8 mouse cellular contexts compared by ENCODE assay signal in genomic region chr13:56221995-56222848, GRCm38 (mm10). TPM values are rescaled to one million over a fixed set of nuclear protein-coding genes. Genes with fewer than 3 reads are reported as not detected.
A peak's percentile ranks its signal among the peaks of the same experiment; 100 is the strongest.
DNase-seq lines count a peak whose midpoint lies in the region; ATAC-seq and TF ChIP-seq lines count a peak whose summit lies in the region.

No protein-coding gene starts in this region.

- no peak for ATAC-seq in heart, embryonic 14.5 days (ENCODE audit: insufficient number of reproducible peaks, insufficient read depth, low FRiP score, low read depth)
- peak; percentile 51; the same call in 1 of the 2 replicates for ATAC-seq in neural tube, embryonic 12.5 days (ENCODE audit: low FRiP score, low read depth)

- WGBS in heart, embryonic 14.5 days, result 2% methylated on average over 50 of the region's 50 CpGs
- 2% methylated on average over 50 of the region's 50 CpGs for WGBS in neural tube, embryonic 12.5 days

- H3K27me3 ChIP-seq in heart, embryonic 14.5 days (ENCODE audit: control insufficient read depth, insufficient read depth, low read length), result peaks cover 90% of the 10 kb centered on the region
- H3K27me3 ChIP-seq in neural tube, embryonic 12.5 days (replicated peaks), result peaks cover 85% of the 10 kb centered on the region

- H3K4me3 ChIP-seq in heart, embryonic 14.5 days (ENCODE audit: control insufficient read depth in 1 of 2, insufficient read depth in 1 of 2, low read depth in 1 of 2, low read length in 2 of 2), result peak overlapping the region; percentile 4 to 35
- H3K4me3 ChIP-seq in neural tube, embryonic 12.5 days, result peak overlapping the region; percentile 25

- no peaks in the 10 kb centered on the region for H3K36me3 ChIP-seq in heart, embryonic 14.5 days (ENCODE audit: control insufficient read depth, insufficient read depth, low read length)
- no peaks in the 10 kb centered on the region for H3K36me3 ChIP-seq in neural tube, embryonic 12.5 days

- H3K27ac ChIP-seq in heart, embryonic 14.5 days (replicated peaks in 1 of 2; ENCODE audit: control insufficient read depth in 1 of 2, insufficient read depth in 1 of 2, low read depth in 2 of 2, low read length in 2 of 2), result no peak overlapping the region
- H3K27ac ChIP-seq in neural tube, embryonic 12.5 days, result peak overlapping the region; percentile 39

- peak; percentile 22 to 25 for DNase-seq in adrenal gland, postnatal 36 days
- DNase-seq in adrenal gland, postnatal 14 days, result no peak
- DNase-seq in brain, embryonic 14.5 days (ENCODE audit: low read depth), result peak; percentile 91
- peak; percentile 35 for DNase-seq in layer of hippocampus, adult 9-11 months
- DNase-seq in c-Kit-positive CD71-positive TER-119-positive erythroid progenitor cells, embryonic 14.5 days (ENCODE audit: low spot score), result no peak
- no peak for DNase-seq in gastrocnemius, adult 8-10 months (ENCODE audit: low spot score in 2 of 2)

- H3K4me1 ChIP-seq in heart, embryonic 14.5 days (ENCODE audit: control insufficient read depth in 2 of 2, insufficient read depth in 2 of 2, low read length in 2 of 2), result peaks cover 9 to 16% of the 10 kb centered on the region in 2 experiments; a peak in 3 of 4 replicates
- H3K4me1 ChIP-seq in neural tube, embryonic 12.5 days, result peaks cover 35% of the 10 kb centered on the region

- no peak for TF ChIP-seq POLR2A in brain, embryonic 14.5 days (IDR thresholded peaks at IDR 0.05; ENCODE audit: borderline replicate concordance, extremely low read depth, insufficient read depth, insufficient read length, poor library complexity, severe bottlenecking)

- peak overlapping the region; percentile 40; the same call in 1 of the 2 replicates for H3K9ac ChIP-seq in heart, embryonic 14.5 days (ENCODE audit: low read length)
- peak overlapping the region; percentile 44; the same call in 1 of the 2 replicates for H3K9ac ChIP-seq in neural tube, embryonic 12.5 days

- no peaks in the 10 kb centered on the region for H3K9me3 ChIP-seq in heart, embryonic 14.5 days (ENCODE audit: control insufficient read depth, low read length)
- no peaks in the 10 kb centered on the region for H3K9me3 ChIP-seq in neural tube, embryonic 12.5 days

- TF ChIP-seq CTCF in brain, embryonic 14.5 days (IDR thresholded peaks at IDR 0.05; ENCODE audit: borderline replicate concordance, extremely low read depth, insufficient read depth, insufficient read length), result no peak

- H3K4me2 ChIP-seq in heart, embryonic 14.5 days (ENCODE audit: low read length), result peak overlapping the region; percentile 67
- peak overlapping the region; percentile 83 for H3K4me2 ChIP-seq in neural tube, embryonic 12.5 days (replicated peaks)

RNA-seq across cellular contexts. Expression of gene Neurog1, which starts 29.7 kb away (rescaled TPM):
- not detected for total RNA-seq in adrenal gland, postnatal 36 days (2021)
- total RNA-seq in adrenal gland, postnatal 14 days (2021), result not detected in 2 replicates
- polyA plus RNA-seq in brain, embryonic 14.5 days (2012; rRNA removed), result 10.1 and 17.1 TPM in 2 replicates
- not detected in 2 replicates for polyA plus RNA-seq in heart, embryonic 14.5 days (2014; fragmentation: Nextera tagmentation; extraction: Ambion mirVana)
- 36.5 and 39.9 TPM in 2 replicates for polyA plus RNA-seq in neural tube, embryonic 12.5 days (2016; fragmentation: Nextera tagmentation; extraction: Ambion mirVana)
- not detected for total RNA-seq in gastrocnemius, adult 8-10 months (2022)

RNA-seq across cellular contexts. Expression of gene Tifab, which starts 43.5 kb away (rescaled TPM):
- total RNA-seq in adrenal gland, postnatal 36 days (2021), result 1 to 10 TPM; 1.4 to 1.7 TPM
- 1.1 and 2.4 TPM in 2 replicates for total RNA-seq in adrenal gland, postnatal 14 days (2021)
- polyA plus RNA-seq in brain, embryonic 14.5 days (2012; rRNA removed), result 0.37 and 0.70 TPM in 2 replicates
- polyA plus RNA-seq in heart, embryonic 14.5 days (2014; fragmentation: Nextera tagmentation; extraction: Ambion mirVana), result 0.28 and 0.58 TPM in 2 replicates
- 1.4 TPM in 2 replicates for polyA plus RNA-seq in neural tube, embryonic 12.5 days (2016; fragmentation: Nextera tagmentation; extraction: Ambion mirVana)
- total RNA-seq in gastrocnemius, adult 8-10 months (2022), result under 1 TPM in 2 of 4 experiments, not detected in 2; 0.15 to 0.22 TPM

Comparison
In these comparisons a context has a peak if more than half of its experiments do, and no peak if none do; other contexts are left out.
1. DNase-seq: peak in adrenal gland, postnatal 36 days (2 of 2), brain, embryonic 14.5 days (single experiment) and layer of hippocampus, adult 9-11 months (single experiment); none in adrenal gland, postnatal 14 days (single experiment), c-Kit-positive CD71-positive TER-119-positive erythroid progenitor cells, embryonic 14.5 days (single experiment) and gastrocnemius, adult 8-10 months (0 of 2).